Mouse (Mus musculus) spleen, postnatal 14 days (tissue): ENCODE measurements around the gene Fn1.
A peak's percentile ranks its signal among the peaks of the same experiment; 100 is the strongest.

Source experiments
- DNase-seq, 2 experiments: peaks; one replicate each; pipeline ENCODE4 v3.0.0; 2021 to 2022; ENCODE audit warnings: low spot score in 2 of 2

Fn1 gene

GRCm38 (mm10) chr1:71605751-71606150 is 47.2 kb downstream of the Fn1 start:
- no peak for DNase-seq

DNA sequence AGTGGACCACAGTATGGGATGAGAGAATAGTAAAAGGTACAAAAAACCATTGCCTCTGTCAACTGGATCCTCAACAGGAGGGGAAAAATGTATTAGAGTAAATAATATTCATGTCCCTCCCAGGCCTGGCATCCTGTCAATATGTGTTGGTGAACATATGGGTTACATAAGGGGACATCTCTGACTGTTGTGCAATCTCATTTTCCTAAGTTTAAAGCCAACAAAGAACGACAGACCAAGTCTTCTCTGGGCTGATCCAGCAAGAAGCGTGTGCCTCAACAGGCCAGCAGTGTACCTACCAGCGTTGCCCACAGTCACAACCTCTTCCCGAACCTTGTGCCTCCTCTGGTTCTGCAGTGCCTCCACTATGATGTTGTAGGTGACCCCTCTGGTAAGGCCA is 57.6 kb downstream of the Fn1 start:
- no peak for DNase-seq

DNA sequence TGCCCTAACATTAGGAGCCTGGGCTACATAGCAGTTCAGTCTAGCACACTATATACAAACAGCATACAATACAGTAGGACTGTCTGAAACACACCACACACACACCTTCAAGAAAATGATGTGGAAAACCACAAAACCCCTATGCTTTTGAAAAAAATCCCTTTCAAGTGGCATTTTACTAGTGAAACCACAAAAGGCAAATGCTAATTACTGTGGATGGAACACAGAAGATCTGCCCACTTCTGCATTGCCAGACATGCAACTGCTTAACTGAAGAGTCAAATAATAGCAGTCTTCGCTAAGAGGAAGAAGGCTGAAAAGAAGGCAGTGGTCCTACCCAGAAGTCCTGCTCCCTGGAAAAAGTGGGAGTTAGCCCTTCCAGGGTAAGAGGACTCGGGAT is 58.7 kb downstream of the Fn1 start:
- DNase-seq: no peak

DNA sequence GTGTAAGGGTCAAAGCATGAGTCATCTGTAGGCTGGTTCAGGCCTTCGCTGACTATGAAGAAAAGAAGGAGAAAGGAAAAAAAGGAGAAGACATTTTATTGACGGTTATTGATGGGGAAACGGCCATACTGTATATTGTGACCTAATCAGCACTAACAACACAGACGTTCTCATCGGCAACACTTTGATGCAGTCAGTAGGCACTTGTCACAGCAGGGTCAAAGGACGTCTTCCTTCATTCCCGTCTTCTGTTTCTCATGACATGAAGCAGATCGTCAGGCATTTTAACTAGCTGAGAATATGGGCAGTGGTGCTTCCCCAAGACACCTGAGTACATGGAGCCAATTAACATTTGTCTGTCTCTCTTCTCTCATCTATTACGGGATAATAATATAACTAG is 59.8 kb downstream of the Fn1 start:
- no peak for DNase-seq

DNA sequence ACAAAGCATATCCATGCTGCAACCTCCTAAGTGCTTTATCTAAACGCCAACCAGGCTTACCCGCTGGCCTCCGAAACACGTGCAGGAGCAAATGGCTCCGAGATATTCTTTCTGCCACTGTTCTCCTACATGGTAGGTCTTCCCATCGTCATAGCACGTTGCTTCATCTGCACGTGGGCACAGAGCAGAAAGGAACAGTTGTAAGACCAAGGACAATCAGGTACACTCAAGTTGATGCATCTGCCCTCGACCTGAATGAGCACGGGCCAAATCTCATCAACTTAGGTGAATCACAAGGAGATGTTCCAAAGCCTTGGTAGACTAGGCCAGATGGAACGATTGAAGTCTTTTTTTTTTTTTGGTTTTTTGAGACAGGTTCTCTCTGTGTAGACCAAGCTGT is 63.0 kb downstream of the Fn1 start:
- DNase-seq: no peak

DNA sequence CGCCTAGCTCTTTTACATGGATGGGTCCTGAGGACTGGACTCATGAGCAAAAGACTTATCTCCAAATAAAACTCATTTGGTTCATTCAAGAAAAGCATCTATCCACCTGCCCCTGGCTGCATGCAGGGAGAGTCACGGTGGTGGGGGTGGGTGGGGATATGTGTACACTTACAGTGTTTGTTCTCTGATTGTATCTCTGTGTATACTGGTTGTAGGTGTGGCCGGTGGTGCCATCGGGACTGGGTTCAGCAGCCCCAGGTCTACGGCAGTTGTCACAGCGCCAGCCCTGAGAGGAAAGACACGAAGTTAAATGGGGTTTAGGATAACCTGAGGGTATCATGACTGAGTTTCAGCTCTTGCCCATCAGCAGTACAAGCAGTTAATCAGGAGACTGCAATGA is 66.3 kb downstream of the Fn1 start:
- no peak for DNase-seq

- DNase-seq: no peak
Measured at GRCm38 (mm10) chr1:71583900-71584299, 69.1 kb downstream of the Fn1 start.

GRCm38 (mm10) chr1:71583302-71583701 is 69.7 kb downstream of the Fn1 start:
- DNase-seq: no peak

DNA sequence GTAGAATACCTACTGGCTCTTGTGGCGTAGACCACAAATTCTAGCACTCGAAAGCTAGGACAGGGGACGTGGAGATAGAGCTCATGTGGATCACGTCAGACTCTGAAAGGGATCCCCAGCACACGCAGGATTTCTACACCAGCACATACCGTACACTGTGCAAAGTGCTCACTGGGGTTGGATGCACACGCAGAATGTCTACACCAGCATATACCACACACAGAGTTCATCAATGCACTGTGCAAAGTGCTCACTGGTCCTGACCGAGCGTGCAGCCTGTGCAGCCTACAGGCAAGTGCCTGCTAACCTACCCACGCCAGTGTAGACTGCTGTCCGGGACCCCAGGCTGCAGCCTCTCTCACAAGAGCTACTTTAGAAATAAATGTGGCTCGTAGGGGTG is 72.6 kb downstream of the Fn1 start:
- no peak for DNase-seq

DNA sequence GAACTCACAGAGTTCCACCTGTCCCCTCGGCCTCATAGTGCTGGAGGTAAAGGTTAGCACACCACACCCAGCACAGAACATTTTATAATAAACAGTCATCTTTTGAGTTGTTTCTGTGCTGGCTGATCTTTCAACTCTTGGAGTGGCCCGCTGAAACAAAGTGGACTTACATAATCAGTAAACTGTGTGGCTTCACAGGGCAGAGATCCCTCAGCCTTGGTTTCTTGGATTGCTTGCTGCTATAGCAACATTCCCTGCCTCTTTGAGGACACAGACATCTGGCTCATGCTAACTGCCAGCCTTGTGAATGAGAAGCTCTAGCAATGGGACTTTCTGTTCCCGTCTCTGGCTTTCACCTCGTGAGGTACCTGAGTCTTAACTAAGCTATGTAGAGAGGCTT is 73.5 kb downstream of the Fn1 start:
- DNase-seq: no peak

- DNase-seq: no peak
Measured at GRCm38 (mm10) chr1:71576837-71577236, 76.2 kb downstream of the Fn1 start.

- DNase-seq: no peak
Measured at GRCm38 (mm10) chr1:71575987-71576386, 77.0 kb downstream of the Fn1 start.

DNA sequence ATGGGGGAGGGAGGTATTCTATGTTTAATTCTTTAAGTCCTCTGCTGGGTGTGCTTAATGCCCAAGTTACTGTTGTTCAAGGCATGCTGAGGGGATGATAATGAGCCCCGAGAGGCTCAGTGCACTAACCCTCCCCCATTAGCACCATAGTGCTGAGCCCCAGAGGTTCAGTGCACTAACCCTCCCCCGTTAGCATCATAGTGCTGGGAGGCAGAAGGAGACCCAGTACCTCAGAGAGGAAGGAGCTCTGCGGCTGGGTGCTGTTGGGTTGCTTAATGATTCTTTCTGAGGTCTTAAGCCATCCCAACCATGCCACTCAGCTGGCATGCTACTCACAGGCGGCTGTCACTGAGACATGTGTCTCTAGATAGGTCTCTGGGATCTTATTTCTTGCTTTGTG is 82.9 kb downstream of the Fn1 start:
- no peak for DNase-seq

GRCm38 (mm10) chr1:71567884-71568605 is 85.0 kb downstream of the Fn1 start:
- no peak for DNase-seq

DNA sequence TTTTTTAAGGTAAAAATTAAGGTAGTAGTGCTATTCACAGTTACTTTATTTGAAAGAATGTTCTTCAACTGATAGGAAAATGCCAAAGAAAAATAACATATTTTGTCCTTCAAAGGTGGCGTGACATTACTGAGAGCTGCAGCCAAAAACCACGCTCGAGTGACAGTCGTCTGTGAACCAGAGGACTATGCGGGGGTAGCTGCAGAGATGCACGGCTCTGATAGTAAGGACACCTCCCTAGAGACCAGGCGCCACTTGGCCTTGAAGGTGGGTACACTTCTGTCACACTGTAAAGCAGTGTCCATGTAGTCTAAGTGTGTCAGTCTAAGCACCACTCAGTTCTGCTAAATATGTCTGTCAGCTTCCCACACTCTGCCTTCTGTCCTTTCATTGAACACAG is 88.7 kb downstream of the Fn1 start:
- no peak for DNase-seq

- DNase-seq: no peak
Measured at GRCm38 (mm10) chr1:71560626-71561025, 92.4 kb downstream of the Fn1 start.

- DNase-seq: peak; percentile 71 to 78
Measured at GRCm38 (mm10) chr1:71556688-71557612, 96.0 kb downstream of the Fn1 start, which contains the start of gene Atic. Atic (plus strand) TSS chr1:71557150.

GRCm38 (mm10) chr1:71550626-71551195 is 102.3 kb downstream of the Fn1 start:
- DNase-seq: no peak

DNA sequence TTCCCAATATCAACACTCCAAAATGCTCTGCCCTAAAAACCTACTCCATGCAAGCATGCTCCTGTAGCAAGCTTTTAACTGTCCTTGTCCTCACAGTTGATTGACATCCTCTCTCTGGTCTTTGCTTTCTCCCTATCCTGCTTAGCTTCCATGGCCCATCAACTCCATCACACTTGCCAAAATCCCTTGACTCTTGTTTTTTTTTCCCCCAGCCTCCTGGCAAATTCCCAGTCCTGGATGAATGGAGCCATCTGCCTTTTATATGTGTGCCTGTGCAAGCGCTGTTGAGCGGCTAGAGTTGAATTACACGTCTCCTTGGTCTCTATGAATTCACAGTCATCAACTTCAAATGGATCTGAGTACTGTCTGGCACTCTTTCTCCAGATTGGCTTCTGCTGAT is 112.6 kb downstream of the Fn1 start:
- DNase-seq: no peak

GRCm38 (mm10) chr1:71539641-71540040 is 113.4 kb downstream of the Fn1 start:
- DNase-seq: no peak
